Mouse (Mus musculus): ENCODE data around the gene 4931400O07Rik. TPM values are rescaled to one million over a fixed set of nuclear protein-coding genes. Genes with fewer than 3 reads are reported as not detected.

4931400O07Rik gene
- polyA plus RNA-seq (2017; shearing (Covaris generic)), result not detected

DNA sequence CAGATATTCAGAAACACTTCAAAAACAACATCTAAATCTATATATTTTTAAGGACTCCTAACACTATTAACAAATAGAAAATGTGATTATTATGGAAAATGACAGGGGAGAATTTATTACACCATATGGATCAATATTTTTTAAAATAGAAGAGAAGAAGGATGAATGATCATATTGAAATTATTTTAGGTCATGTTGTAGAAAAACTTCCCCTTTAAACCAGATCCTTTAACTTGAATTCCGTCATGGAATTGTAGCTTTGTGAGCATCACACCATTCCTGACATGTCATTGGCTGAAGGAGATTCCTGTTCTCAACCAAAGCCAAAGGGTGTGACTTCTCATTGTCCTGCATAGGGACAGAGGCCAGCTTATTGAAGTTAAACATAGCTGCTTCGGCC lies at the start of gene 4931400O07Rik:
Gene 4931400O07Rik, plus strand, starts transcription at position 301 of the 400 bp plus-strand sequence.

Other genes with a start within 250 kb of the 4931400O07Rik start
- gene 4933402E13Rik, start 184.5 kb upstream of the 4931400O07Rik start, polyA plus RNA-seq (2017; shearing (Covaris generic)), result not detected

All from inflammation-experienced regulatory T-cells, adult 16 weeks (primary cell).